Mouse (Mus musculus) testis, postnatal 14 days (tissue): ENCODE results near the gene Gm48552.

Source experiments
- DNase-seq: peaks from one replicate; pipeline ENCODE4 v3.0.0; 2021; ENCODE audit warnings: low spot score

Gm48552 gene

DNA sequence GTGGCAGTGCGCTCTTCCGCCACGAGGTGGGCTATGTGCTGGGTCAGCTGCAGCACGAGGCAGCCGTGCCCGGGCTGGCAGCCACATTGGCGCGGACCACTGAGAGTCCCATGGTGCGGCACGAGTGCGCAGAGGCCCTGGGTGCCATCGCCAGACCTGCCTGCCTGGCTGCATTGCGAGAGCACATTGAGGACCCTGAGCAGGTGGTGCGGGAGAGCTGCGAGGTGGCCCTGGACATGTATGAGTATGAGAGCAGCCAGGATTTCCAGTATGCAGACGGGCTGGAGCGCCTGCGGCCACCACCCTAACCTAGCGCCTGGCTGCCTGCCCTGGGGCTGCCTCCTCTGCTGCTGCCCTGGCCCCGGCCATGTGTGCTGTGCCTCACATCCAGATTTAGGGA is 1.1 kb upstream of the Gm48552 start:
- DNase-seq = no peak

DNA sequence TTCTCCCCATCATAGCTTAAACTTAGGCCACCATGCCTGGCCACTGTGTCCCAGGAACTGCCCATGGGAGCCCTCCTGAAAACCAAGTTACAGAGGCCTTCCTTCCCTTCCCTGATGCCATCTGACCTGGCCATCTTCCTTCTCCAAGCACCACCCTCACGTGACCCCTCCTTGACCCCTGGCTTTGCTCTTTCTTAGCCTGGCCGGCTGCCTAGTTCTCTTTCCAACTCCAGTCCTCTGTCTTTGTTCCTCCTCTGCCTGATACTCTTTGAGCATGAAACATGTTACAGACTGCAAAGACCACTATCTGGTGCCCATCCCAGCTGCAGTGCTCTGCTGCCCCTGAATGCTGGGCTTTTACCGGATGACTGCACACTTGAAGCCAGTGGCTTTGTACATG is 568 bp downstream of the Gm48552 start:
- DNase-seq = peak; percentile 80

DNA sequence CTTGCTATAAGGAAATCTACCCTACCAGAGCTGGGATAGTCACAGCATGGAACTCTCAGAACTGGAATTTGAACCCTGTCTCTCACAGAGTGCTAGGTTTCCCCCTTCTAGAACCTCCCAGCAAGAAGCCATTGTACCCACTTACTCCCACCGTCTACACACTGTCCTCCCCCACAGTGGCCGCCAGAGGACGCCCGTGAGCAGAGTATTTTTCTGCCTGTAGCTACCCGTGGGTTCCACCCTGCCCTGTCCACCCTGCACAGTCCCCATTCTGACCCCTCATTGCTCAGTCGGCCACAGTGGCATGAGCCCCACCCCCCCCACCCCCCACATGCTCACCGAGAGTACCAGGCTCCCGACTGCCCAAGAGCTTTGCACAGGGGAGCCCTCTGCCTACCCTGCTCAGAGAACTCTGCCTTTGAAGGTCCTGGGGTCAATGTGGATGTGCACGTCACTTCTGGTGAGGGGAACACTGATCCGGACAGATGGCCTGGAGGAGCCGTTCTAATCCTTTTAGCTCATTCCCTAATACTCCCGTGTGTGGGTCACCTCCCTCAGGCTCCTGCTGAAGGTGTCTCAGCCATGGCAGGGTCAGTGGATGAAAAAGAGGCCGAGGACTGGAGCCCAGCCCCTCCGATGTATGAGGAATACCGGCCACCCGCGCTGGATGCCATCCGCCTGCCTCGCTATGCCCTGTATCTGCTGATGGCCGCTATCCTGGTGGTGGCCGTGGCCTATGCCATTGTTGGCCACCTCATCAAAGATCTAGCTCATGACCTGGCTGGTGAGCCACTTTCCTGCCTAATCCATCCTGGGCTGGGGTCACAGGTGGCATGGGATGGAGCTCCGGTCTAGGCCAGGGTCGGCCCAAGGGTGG is 1.2 kb downstream of the Gm48552 start:
- no peak for DNase-seq

DNA sequence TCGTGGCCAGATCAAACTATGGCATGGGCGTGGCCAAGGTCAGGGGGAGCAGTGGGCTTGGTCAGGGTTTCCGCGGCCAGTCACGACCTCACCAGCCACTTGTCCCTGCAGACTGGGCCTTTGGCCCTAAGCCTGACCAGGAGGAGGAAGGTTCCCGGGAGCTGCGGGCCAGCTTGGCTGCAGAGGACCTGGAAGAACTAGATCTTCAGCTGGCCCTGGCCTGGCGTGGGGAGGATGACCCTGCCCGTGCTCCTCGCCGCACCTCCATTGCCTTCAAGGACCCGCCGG is 1.8 kb downstream of the Gm48552 start:
- no peak for DNase-seq

DNA sequence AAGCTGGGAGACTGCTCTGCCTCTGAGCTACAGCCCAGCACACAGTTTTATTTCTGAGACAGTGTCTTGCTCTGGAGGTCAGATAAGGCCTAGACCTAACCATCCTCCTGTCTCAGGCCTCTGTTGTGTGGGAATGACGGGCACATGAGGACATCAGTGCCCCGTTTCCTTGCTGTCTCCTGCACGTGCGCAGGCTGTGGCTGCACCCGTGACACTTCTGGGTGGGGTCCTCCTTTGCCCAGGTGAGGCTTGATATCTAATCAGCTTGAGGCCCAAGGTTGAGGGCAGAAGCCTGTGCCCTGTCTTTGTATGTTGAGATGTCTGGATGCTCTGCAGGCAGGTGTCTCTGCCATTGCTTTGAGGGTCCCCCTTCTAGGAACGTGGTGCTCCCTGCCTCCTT is 3.5 kb downstream of the Gm48552 start:
- DNase-seq = no peak

DNA sequence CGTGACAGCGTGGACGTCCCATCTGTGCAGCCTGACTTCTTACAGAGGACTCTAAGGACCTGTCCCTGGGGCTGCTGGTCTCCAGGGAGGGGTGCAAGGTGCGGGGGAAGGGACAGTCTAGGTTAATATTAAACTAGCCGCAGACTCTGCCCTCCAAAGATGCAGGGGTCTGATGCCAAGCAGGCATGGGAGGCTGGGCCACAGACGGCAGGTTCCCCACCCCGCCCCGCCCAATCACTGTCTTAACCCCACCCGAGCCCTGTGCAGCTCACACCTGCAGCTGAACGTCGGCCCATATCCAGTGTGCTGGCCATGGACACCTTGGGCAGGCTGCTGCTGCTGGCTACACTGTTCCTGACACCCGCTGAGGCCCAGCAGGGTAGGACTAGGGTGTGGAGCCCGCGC is 4.0 kb downstream of the Gm48552 start, which contains the start of gene Smim24:
TSS of gene Smim24 (plus strand) at position 271 of the 405 bp plus-strand sequence.
- DNase-seq = no peak

DNA sequence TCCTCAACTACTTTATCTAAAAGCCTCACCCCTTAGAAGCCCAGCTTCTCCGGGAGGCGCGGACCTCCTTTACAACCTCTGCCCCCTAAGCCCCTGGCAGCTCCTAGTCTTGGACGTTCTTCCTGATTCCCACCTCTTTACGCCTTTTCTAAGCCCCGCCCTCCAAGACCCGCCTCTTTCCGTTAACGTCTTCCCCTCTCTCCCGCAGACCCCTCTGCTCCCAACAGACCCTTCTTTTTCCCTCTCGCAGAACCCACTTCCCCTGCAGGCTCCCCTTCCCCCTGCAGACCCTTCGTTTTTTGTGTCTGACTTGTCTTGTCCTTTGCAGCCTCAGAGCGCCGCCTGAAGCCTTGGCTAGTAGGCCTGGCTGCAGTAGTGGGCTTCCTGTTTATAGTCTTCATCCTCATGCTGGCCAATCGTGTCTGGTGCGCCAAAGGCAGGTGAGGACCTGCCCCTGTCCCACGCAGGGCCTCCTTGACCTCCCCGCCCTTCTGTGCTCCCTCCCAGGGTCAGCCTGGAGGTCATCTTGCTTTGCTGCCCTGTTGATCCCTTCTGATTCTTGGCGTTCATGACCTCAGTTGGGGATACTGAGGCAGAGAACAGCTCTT is 4.8 kb downstream of the Gm48552 start:
- DNase-seq = no peak

DNA sequence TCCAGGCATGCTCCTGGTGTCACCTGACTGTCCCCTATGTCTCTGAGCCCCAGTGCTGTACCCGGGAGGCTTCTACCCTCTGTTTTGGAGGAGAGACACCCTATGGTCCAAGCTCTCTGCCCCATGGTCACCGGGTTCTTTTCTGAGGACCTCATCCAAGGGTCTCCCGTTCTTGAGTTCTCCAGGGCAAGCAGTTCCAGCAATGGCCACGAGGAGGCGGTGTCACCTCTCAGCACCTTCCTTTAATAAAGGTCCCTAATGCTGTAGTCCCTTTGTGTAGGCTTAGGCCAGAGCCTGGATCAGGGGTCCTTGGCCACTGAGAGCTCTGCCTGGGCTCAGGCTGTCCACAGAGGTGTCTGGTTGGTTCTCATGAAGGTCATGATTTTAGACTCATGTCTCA is 6.3 kb downstream of the Gm48552 start:
- DNase-seq = no peak

DNA sequence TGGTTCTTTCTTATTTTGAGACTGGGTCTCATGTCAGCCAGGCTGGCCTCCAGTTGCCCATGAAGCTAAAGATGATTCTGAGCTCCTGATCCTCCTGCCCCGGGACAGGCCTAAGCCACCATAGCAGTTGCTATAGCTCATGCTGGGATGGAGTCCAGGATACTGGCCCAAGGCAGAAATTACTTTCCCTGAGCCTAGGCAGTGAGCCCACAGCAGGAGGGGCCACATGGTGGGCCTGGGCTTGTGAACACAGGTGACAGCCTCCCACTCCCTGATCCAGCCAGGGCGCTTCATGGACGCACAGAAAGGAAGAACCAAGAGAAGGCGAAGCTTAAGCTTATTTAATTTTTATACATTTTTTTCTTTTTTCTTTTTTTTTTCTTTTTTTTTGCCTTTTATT is 7.1 kb downstream of the Gm48552 start:
- no peak for DNase-seq

DNA sequence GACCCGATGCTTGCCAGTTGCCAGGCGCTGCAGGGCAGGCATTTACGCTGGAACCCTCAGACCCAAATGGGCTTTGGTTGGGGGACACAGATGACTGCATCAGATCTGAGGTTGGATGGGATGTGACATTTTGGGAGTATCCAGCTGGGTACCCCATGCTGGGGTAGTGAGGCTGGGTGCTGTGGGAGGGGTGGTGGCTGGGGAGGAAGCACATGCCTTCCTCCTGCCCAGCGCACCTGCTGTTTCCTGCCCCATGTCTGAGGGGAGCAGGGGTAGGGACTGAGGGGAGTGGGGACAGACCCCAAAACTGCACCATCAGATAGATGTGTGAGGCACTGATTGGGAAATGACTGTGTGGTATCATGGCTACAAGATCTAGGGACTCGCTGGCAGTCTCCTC is 7.9 kb downstream of the Gm48552 start:
- DNase-seq = no peak

DNA sequence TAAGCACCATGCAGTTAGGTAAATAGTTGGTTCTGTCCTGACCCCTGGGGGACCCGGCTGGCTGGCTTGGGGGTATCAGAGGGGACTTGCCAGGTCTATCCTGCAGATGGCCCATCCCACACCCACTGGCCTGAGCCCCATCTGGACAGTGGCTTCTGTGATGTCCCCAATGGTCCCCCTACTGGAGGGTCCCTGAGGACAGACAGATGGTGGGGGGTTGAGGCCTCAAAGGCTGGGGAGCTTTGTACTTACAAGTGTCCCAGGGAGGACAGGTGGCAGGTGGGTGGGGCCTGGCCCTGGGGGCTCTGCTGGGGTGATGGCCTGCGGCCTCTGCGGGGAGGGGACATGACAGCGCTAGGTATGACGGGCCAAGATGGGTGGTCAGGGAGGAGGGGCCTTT is 10.5 kb downstream of the Gm48552 start:
- no peak for DNase-seq

DNA sequence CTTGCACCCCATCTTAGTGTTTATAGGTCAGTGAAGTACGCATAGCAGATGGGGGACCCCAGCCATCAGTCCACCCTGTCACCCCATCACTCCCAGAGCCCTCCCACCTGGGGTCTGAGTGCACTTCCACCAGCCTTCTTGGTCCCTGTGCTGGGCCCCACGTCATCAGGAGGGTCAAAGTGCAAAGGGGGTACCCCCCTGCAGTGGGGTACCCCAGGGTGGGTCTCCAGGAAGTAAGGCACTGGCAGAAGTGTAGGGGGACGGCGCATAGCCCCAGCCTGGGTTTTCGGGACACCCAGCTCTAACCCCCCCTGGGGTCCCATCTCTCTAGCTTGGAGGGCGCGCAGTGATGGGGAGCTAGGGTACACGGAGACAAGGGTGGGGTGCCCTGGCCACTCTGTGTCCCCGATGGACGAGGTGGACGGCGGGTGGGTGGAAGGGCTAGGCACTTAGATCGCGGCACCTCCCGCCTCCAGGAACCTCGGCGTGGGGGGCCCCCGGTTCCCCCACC is 11.0 kb downstream of the Gm48552 start:
- DNase-seq = no peak

DNA sequence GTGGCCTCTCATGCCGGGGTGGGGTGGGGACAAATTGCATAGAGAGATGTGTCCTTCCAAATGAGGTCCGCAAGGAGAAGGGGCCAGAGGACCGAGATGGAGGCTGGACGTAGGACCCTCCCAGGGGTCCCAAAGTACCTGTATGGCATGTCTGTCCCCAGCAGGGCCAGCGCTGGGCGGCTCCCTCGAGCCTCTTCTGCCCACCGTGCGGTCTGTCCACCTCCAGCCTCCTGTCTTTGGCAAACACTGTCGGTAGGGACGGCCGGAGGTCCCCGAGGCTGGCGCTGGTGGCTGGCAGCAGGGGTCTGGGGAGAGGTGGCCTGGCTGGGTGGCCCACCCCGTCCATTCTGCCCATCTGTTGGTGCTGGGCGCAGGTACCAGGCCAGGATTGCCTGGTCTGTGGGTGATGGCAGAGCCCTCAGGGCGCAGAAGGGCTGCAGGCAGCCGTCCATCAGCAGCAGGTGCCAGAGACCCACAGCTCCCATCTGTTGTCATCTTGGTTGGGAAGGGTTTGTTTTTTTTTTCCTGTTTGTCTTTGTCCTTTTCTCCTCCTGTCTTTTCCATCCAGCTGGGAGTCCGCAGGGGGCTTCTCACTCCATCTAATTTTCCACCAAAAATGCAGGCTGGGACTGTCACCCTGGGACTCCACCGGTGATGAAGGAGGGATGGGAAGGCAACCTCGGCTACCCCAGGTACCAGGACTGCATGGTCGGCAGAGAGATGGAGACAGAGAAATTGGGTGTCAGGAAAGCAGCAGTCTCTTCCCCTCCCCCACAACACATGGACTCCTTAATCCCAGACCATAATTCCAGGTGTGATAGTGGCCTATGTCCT is 11.8 kb downstream of the Gm48552 start:
- no peak for DNase-seq

DNA sequence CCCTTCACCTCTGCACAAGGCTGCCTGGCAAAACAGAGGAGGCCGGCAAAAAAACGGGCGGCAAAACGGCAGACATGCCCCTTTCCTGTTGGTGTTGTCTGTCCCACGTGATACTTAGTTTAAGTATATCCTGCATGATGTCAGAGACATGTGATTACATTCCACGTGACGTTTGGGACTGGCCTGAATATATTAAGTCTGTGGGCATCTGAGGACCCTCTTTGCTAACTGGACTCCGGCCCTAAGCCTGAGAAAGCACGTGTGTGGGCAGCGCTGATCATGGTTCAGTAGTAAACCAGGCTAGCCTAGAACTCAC is 12.4 kb downstream of the Gm48552 start:
- no peak for DNase-seq

DNA sequence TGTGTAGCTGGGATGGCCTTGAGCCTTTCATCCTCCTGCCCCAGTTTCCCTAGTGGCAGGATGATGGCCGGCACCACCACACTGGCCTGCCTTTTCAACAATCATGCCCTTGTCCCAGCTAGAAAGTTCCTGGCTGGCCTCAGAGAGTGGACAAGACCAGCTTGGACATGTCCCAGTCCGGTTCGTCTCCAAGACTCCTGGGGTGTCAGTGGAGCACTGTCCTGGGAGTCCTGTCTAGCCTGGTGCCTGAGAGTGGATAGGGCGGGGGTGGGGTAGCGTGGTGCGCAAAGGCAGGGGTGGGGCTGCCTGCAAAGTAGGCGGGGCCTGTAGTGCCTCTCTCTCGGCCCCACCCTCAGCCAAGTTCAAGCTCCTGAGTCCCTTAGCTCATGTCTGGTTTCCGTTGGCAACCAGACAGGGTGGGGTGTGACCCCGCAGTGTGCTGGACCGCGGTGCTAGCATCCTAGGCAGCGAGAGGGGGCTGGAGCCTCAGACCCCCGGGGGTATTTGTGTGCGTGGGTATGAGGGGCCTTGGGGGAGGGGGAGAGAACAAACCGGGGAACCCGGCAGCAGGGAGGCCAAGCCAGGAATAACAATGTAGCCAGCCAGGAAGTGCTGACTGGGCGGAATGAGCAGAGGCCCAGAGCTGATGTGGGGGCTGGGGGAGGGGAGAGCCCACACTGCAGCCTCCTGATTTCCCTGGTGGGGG is 12.9 kb downstream of the Gm48552 start:
- peak; percentile 88 for DNase-seq

DNA sequence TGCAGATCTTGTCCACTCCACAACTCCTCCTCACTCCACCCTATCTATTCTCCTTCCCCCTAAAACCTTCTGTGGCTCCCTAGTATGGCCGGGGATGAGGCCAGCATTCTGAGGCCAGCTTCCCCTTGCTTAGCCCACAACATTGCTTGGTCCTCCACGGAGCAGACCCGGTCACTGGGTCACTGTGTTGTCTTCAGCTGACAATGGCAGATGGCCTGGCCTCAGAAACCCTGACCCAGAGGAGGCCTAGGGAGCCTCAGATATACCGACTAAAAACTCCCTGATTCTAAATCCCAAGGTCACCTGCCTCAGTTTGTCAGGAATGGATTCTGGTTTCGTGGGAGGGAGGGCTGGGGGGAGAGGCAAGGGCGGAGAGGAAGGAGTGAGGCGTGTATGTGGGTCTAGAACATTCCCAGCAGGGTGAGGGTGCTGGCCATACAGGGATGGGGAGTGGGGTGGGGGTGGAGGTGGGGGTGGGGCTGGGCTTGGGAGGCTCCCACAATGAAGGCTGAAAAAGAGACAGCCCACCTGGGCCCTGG is 13.5 kb downstream of the Gm48552 start:
- no peak for DNase-seq

DNA sequence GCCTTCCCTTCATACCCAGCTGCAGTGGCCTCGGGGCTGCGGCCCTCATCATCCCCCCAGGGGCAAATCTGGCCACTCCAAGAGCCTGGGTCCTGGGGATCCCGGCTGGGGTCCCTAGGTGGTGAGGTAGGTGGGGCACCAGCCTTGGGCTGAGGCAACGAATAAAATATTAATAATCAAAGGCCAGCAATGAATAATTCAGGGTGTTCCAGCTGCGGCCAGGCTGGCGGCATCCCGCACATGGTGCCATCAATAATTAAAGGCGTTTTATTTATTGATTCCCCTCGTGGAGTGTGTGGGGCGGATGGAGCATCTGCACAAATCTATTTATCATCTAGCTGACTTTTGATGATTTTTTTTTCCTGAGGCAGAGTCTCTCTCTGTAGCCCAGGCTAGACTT is 14.7 kb downstream of the Gm48552 start:
- DNase-seq = no peak

DNA sequence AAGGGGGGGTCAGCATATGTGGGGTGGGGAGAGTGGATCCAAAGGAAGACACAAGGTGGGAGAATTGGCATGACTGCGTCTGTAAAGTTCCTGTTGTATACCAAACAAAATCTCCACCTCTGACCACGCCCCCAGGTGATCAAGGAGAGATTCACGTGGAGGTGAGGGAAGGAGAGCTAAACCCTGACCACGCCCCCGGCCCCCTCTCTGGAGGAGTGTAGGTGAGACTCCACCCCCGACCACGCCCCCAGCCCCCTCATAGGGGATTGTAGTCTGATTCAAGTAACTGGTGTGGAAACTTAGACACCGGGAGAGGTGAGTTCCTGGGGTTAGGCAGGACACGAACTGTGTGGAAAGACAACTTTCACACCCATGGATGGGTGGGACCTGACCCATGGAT is 15.3 kb downstream of the Gm48552 start:
- peak; percentile 75 for DNase-seq

DNA sequence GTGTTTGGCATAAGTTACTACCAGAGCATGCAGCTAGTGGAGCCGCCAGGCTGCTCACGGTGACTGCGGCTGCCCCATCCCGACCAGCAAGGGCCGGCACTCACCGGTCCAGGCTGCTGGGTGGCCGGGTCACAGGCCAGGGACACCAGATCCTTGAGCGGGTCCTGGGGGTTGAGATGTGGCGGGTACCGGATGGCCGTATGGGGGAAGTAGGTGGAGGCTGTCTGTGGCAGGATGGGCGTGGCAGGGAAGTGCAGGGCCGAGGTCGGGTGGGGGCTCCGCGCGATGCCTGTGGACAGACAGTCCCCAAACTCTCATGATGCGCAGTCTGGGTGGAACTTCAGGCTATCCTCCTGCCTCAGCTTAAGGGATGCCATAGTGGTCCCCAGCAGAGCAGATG is 15.9 kb downstream of the Gm48552 start:
- no peak for DNase-seq

DNA sequence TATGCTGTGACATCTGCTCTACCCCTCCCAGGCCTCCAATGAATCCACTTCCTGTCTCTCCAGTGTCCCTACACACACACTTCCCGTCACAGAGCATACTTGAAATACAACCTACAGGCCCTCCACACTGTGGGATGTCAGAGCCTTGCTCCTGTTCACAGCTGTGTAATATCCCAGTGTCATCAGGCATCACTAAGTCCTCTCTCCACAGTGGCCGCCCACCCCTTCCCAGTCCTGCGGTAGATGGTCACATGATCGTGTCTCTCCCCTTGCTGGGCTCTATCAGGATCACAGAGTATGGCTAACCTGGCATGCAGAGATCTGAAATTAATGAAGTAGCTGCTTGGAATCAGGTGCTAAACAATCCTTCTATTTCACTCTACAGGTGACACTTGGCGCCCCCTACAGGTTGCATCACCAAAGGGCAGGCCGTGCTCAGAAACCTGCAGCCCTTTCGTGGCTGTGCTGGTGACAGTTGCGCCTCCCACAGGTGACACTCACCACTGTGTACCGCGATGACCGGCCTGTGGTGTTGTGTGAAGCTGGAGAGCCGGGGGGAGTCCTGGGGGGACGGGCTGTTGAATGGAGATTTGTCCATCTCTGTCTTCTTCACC is 16.9 kb downstream of the Gm48552 start:
- DNase-seq = no peak
